Mouse (Mus musculus) MEL (cell line): ENCODE results near the gene Il21.

Experiments used
- CHD1 ChIP-seq: IDR thresholded peaks from 2 replicates; pipeline ENCODE4 v1.6.1; 2012; ENCODE audit warnings: low read depth, mild to moderate bottlenecking, inconsistent platforms, low read length, improper control_type of control experiment
- CTCF ChIP-seq, 3 experiments: IDR thresholded peaks in 2 of 3; conservative IDR thresholded peaks in 1 of 3; 2 replicates each; pipeline ENCODE4 v1.5.1; 2011 to 2012; ENCODE audit warnings: low read length in 3 of 3, low read depth in 2 of 3, mild to moderate bottlenecking in 2 of 3, improper control_type of control experiment in 1 of 3, inconsistent platforms in 1 of 3, mixed read lengths in 1 of 3, moderate library complexity in 1 of 3; ENCODE audit not compliant: control insufficient read depth in 1 of 3, insufficient read depth in 1 of 3, poor library complexity in 1 of 3, severe bottlenecking in 1 of 3
- EP300 ChIP-seq, 2 experiments: IDR thresholded peaks; 2 replicates each; pipeline ENCODE4 v1.6.1; 2011; ENCODE audit warnings: improper control_type of control experiment in 2 of 2, low read length in 2 of 2, low read depth in 1 of 2, mild to moderate bottlenecking in 1 of 2
- MYC ChIP-seq: IDR thresholded peaks from 2 replicates; pipeline ENCODE4 v1.6.1; 2011; ENCODE audit warnings: low read depth, mild to moderate bottlenecking, low read length, improper control_type of control experiment, moderate library complexity
- POLR2A ChIP-seq, 2 experiments: IDR thresholded peaks; 2 replicates each; pipeline ENCODE4 v1.6.1; 2011 to 2012; ENCODE audit warnings: low read length in 2 of 2, mild to moderate bottlenecking in 2 of 2, control low read depth in 1 of 2, improper control_type of control experiment in 1 of 2, low read depth in 1 of 2, moderate library complexity in 1 of 2; ENCODE audit not compliant: control insufficient read depth in 1 of 2, insufficient read depth in 1 of 2, poor library complexity in 1 of 2
- TAL1 ChIP-seq: IDR thresholded peaks from 2 replicates; pipeline ENCODE4 v1.6.1; 2012; ENCODE audit warnings: mild to moderate bottlenecking, inconsistent platforms, low read length, moderate library complexity, mixed read lengths
- ZC3H11A ChIP-seq: IDR thresholded peaks from 2 replicates; pipeline ENCODE4 v1.6.1; 2012; ENCODE audit warnings: low read depth, mild to moderate bottlenecking, inconsistent platforms, low read length, improper control_type of control experiment
- ZNF384 ChIP-seq: IDR thresholded peaks from 2 replicates; pipeline ENCODE4 v1.6.1; 2012; ENCODE audit warnings: low read depth, mild to moderate bottlenecking, inconsistent platforms, low read length, improper control_type of control experiment

DNA sequence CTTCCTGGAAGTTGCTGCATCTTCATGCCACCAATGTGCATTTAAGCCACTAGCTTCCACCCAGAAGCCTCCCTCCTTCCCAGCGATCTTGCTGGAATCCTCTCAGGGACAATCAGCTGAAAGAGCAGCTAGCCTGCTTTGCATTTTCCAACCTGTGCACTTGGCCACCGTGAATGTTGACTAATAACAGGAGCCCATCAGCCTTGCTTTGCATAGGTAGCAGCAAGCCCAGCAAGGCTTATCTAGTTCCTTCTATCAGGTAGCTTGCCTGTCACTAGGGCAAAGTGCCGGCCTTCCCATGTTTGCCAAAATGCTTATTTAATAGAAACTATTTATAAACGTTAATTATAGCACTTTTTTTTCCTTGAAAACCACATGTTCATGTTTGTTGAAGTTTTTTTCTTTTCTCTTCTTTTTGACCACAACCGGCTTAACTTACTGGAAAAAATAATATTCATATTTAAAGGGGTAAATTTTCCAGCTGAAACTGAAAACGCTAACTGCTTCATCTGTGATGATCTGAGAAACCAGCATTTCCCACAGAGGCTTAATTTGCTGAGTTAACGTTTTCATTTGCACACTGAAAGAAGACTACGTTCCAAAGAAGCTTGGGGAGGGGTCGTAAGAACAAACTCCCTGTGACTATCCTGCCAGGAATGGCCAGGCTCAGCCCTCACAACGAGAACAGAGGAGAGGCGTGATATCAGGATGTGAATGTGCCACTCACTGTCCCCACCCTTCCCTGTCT is 3.2 kb downstream of the Il21 start:
- TF ChIP-seq POLR2A (IDR thresholded peaks at IDR 0.05; ENCODE audit: control insufficient read depth in 1 of 2, insufficient read depth in 1 of 2, low read depth in 1 of 2, low read length in 2 of 2, poor library complexity in 1 of 2) (no peak), CTCF (IDR thresholded peaks at IDR 0.05 in 2 of 3, conservative IDR thresholded peaks at IDR 0.05 in 1 of 3; ENCODE audit: control insufficient read depth in 1 of 3, insufficient read depth in 1 of 3, low read depth in 2 of 3, low read length in 3 of 3, poor library complexity in 1 of 3, severe bottlenecking in 1 of 3) (no peak), ZC3H11A (no peak), CHD1 (no peak), EP300 (IDR thresholded peaks at IDR 0.05; ENCODE audit: low read depth in 1 of 2, low read length in 2 of 2) (no peak), MYC (no peak), ZNF384 (no peak), TAL1 (no peak)
